Mouse (Mus musculus): ENCODE measurements at regions not wholly inside any gene's neighbourhood (a gene's known extent, or its start where the extent isn't known, plus 50 kb on each side); places are given as distances from the start of the nearest gene placed in this dataset.

GRCm38 (mm10) chr2:47785848-47786247 lies 1028.1 kb upstream of the Acvr2a start:
- TF ChIP-seq MYOG (IDR thresholded peaks at IDR 0.05; ENCODE audit: control insufficient read depth in 1 of 3, insufficient read depth in 1 of 3, insufficient read length in 2 of 3, low read depth in 2 of 3): no peak
- TF ChIP-seq E2F4 (IDR thresholded peaks at IDR 0.05; ENCODE audit: insufficient read depth): no peak
- TF ChIP-seq CEBPB (IDR thresholded peaks at IDR 0.05; ENCODE audit: insufficient read depth, poor library complexity, severe bottlenecking): no peak
- no peak for TF ChIP-seq POLR2AphosphoS2 (IDR thresholded peaks at IDR 0.05; ENCODE audit: insufficient read length, low read depth)
- no peak for TF ChIP-seq TCF12 (IDR thresholded peaks at IDR 0.05; ENCODE audit: insufficient read depth, poor library complexity, severe bottlenecking)
- no peak for TF ChIP-seq MYOD1 (IDR thresholded peaks at IDR 0.05; ENCODE audit: control insufficient read depth in 1 of 3, insufficient read length in 2 of 3, low read depth in 2 of 3)
- Histone ChIP-seq H3K79me2 (ENCODE audit: control insufficient read depth, insufficient read depth) (no peaks in the 10 kb centered on the region), H3K36me3 (ENCODE audit: control insufficient read depth, insufficient read depth) (no peaks in the 10 kb centered on the region), H3K4me3 (no peak overlapping the region), H3K27me3 (ENCODE audit: control insufficient read depth, insufficient read depth, insufficient read length) (no peaks in the 10 kb centered on the region), H3K4me2 (ENCODE audit: low read depth) (no peak overlapping the region), H3ac (ENCODE audit: control insufficient read depth, insufficient read length) (no peak overlapping the region)

- H3K27me3 ChIP-seq (ENCODE audit: control insufficient read depth, insufficient read depth, insufficient read length): no peaks in the 10 kb centered on the region
- H3K36me3 ChIP-seq (ENCODE audit: control insufficient read depth, insufficient read depth): no peaks in the 10 kb centered on the region
- no peak overlapping the region for H3ac ChIP-seq (ENCODE audit: control insufficient read depth, insufficient read length)
- H3K79me2 ChIP-seq (ENCODE audit: control insufficient read depth, insufficient read depth): no peaks in the 10 kb centered on the region
- no peak overlapping the region for H3K4me3 ChIP-seq
- no peak overlapping the region for H3K4me2 ChIP-seq (ENCODE audit: low read depth)
- no peak for TF ChIP-seq MYOG (IDR thresholded peaks at IDR 0.05; ENCODE audit: control insufficient read depth in 1 of 3, insufficient read depth in 1 of 3, insufficient read length in 2 of 3, low read depth in 2 of 3)
Observed at GRCm38 (mm10) chr2:47822746-47823271, 991.1 kb upstream of the Acvr2a start.

GRCm38 (mm10) chr2:47832493-47832892 lies 981.4 kb upstream of the Acvr2a start:
- no peaks in the 10 kb centered on the region for H3K27me3 ChIP-seq (ENCODE audit: control insufficient read depth, insufficient read depth, insufficient read length)
- H3K4me3 ChIP-seq: no peak overlapping the region
- TF ChIP-seq REST (IDR thresholded peaks at IDR 0.05; ENCODE audit: insufficient read depth, insufficient read length) (no peak), USF1 (IDR thresholded peaks at IDR 0.05; ENCODE audit: low read depth) (no peak), SRF (IDR thresholded peaks at IDR 0.05; ENCODE audit: control insufficient read depth, insufficient read length, low read depth) (no peak), POLR2A (IDR thresholded peaks at IDR 0.05; ENCODE audit: insufficient read length, low read depth) (no peak), E2F4 (IDR thresholded peaks at IDR 0.05; ENCODE audit: insufficient read depth) (no peak), MAX (IDR thresholded peaks at IDR 0.05; ENCODE audit: low read depth) (no peak), CEBPB (IDR thresholded peaks at IDR 0.05; ENCODE audit: insufficient read depth, poor library complexity, severe bottlenecking) (no peak), TCF3 (IDR thresholded peaks at IDR 0.05; ENCODE audit: insufficient read length, low read depth) (no peak), POLR2AphosphoS2 (IDR thresholded peaks at IDR 0.05; ENCODE audit: insufficient read length, low read depth) (no peak)

GRCm38 (mm10) chr2:47833517-47833916 lies 980.4 kb upstream of the Acvr2a start:
- H3K36me3 ChIP-seq (ENCODE audit: control insufficient read depth, insufficient read depth): no peaks in the 10 kb centered on the region
- H3ac ChIP-seq (ENCODE audit: control insufficient read depth, insufficient read length): no peak overlapping the region
- no peaks in the 10 kb centered on the region for H3K79me2 ChIP-seq (ENCODE audit: control insufficient read depth, insufficient read depth)
- H3K4me3 ChIP-seq: no peak overlapping the region
- TF ChIP-seq MAX (IDR thresholded peaks at IDR 0.05; ENCODE audit: low read depth) (no peak), MYOG (IDR thresholded peaks at IDR 0.05; ENCODE audit: control insufficient read depth in 1 of 3, insufficient read depth in 1 of 3, insufficient read length in 2 of 3, low read depth in 2 of 3) (no peak), TCF3 (IDR thresholded peaks at IDR 0.05; ENCODE audit: insufficient read length, low read depth) (no peak), MYOD1 (IDR thresholded peaks at IDR 0.05; ENCODE audit: control insufficient read depth in 1 of 3, insufficient read length in 2 of 3, low read depth in 2 of 3) (no peak), SRF (IDR thresholded peaks at IDR 0.05; ENCODE audit: control insufficient read depth, insufficient read length, low read depth) (no peak), TCF12 (IDR thresholded peaks at IDR 0.05; ENCODE audit: insufficient read depth, poor library complexity, severe bottlenecking) (no peak), CEBPB (IDR thresholded peaks at IDR 0.05; ENCODE audit: insufficient read depth, poor library complexity, severe bottlenecking) (no peak), REST (IDR thresholded peaks at IDR 0.05; ENCODE audit: insufficient read depth, insufficient read length) (no peak)
- no peaks in the 10 kb centered on the region for H3K27me3 ChIP-seq (ENCODE audit: control insufficient read depth, insufficient read depth, insufficient read length)
- H3K4me2 ChIP-seq (ENCODE audit: low read depth): no peak overlapping the region

More at GRCm38 (mm10) chr2:47832493-47832892, 981.4 kb upstream of the Acvr2a start:
- Histone ChIP-seq H3ac (ENCODE audit: control insufficient read depth, insufficient read length) (no peak overlapping the region), H3K4me2 (ENCODE audit: low read depth) (no peak overlapping the region), H3K79me2 (ENCODE audit: control insufficient read depth, insufficient read depth) (no peaks in the 10 kb centered on the region), H3K36me3 (ENCODE audit: control insufficient read depth, insufficient read depth) (no peaks in the 10 kb centered on the region)

- no peak overlapping the region for H3K4me3 ChIP-seq
- TF ChIP-seq E2F4 (IDR thresholded peaks at IDR 0.05; ENCODE audit: insufficient read depth) (no peak), CEBPB (IDR thresholded peaks at IDR 0.05; ENCODE audit: insufficient read depth, poor library complexity, severe bottlenecking) (no peak), TCF3 (IDR thresholded peaks at IDR 0.05; ENCODE audit: insufficient read length, low read depth) (no peak), SRF (IDR thresholded peaks at IDR 0.05; ENCODE audit: control insufficient read depth, insufficient read length, low read depth) (no peak)
- H3ac ChIP-seq (ENCODE audit: control insufficient read depth, insufficient read length): no peak overlapping the region
- no peaks in the 10 kb centered on the region for H3K27me3 ChIP-seq (ENCODE audit: control insufficient read depth, insufficient read depth, insufficient read length)
- H3K4me2 ChIP-seq (ENCODE audit: low read depth): no peak overlapping the region
- no peaks in the 10 kb centered on the region for H3K79me2 ChIP-seq (ENCODE audit: control insufficient read depth, insufficient read depth)
- H3K36me3 ChIP-seq (ENCODE audit: control insufficient read depth, insufficient read depth): no peaks in the 10 kb centered on the region
Observed at GRCm38 (mm10) chr2:47834055-47834799, 979.7 kb upstream of the Acvr2a start.
